Mouse (Mus musculus): Measurements from ENCODE around the gene Cab39.
A peak's percentile ranks its signal among the peaks of the same experiment; 100 is the strongest.
"Not testable (repeated sequence)": the region's sequence is repeated elsewhere in the genome, so short reads cannot be mapped to it uniquely, and the experiment has no call there.

Gene Cab39

GRCm38 (mm10) chr1:85790565-85790964 is 2.7 kb upstream of the Cab39 start:
- DNase-seq (ENCODE audit: low read depth), result no peak

- no peak for DNase-seq (ENCODE audit: low read depth)
Measured at GRCm38 (mm10) chr1:85791476-85791875, 1.8 kb upstream of the Cab39 start.

- peak; percentile 71 for DNase-seq (ENCODE audit: low read depth)
Measured at GRCm38 (mm10) chr1:85794106-85794771, 998 bp downstream of the Cab39 start.

- no peak for DNase-seq (ENCODE audit: low read depth)
Measured at GRCm38 (mm10) chr1:85795196-85795595, 2.0 kb downstream of the Cab39 start.

- DNase-seq (ENCODE audit: low read depth), result no peak
Measured at GRCm38 (mm10) chr1:85799776-85800175, 6.5 kb downstream of the Cab39 start.

GRCm38 (mm10) chr1:85802517-85802916 is 9.3 kb downstream of the Cab39 start:
- no peak for DNase-seq (ENCODE audit: low read depth)

- DNase-seq (ENCODE audit: low read depth), result no peak
Measured at GRCm38 (mm10) chr1:85804551-85804950, 11.3 kb downstream of the Cab39 start.

- no peak for DNase-seq (ENCODE audit: low read depth)
Measured at GRCm38 (mm10) chr1:85809256-85809655, 16.0 kb downstream of the Cab39 start.

GRCm38 (mm10) chr1:85810343-85810742 is 17.1 kb downstream of the Cab39 start:
- no peak for DNase-seq (ENCODE audit: low read depth)

- DNase-seq (ENCODE audit: low read depth), result no peak
Measured at GRCm38 (mm10) chr1:85810787-85811186, 17.5 kb downstream of the Cab39 start.

- DNase-seq (ENCODE audit: low read depth), result not testable (repeated sequence)
Measured at GRCm38 (mm10) chr1:85814213-85814612, 21.0 kb downstream of the Cab39 start.

GRCm38 (mm10) chr1:85818121-85818520 is 24.9 kb downstream of the Cab39 start:
- no peak for DNase-seq (ENCODE audit: low read depth)

- no peak for DNase-seq (ENCODE audit: low read depth)
Measured at GRCm38 (mm10) chr1:85819695-85820094, 26.5 kb downstream of the Cab39 start.

- no peak for DNase-seq (ENCODE audit: low read depth)
Measured at GRCm38 (mm10) chr1:85822239-85822638, 29.0 kb downstream of the Cab39 start.

- DNase-seq (ENCODE audit: low read depth), result no peak
Measured at GRCm38 (mm10) chr1:85824905-85825304, 31.7 kb downstream of the Cab39 start.

GRCm38 (mm10) chr1:85827166-85827565 is 33.9 kb downstream of the Cab39 start:
- DNase-seq (ENCODE audit: low read depth), result no peak

- no peak for DNase-seq (ENCODE audit: low read depth)
Measured at GRCm38 (mm10) chr1:85829016-85829415, 35.8 kb downstream of the Cab39 start.

GRCm38 (mm10) chr1:85838056-85838455 is 44.8 kb downstream of the Cab39 start:
- peak; percentile 59 for DNase-seq (ENCODE audit: low read depth)

GRCm38 (mm10) chr1:85839356-85839755 is 46.1 kb downstream of the Cab39 start:
- DNase-seq (ENCODE audit: low read depth), result no peak

GRCm38 (mm10) chr1:85839790-85840189 is 46.5 kb downstream of the Cab39 start:
- DNase-seq (ENCODE audit: low read depth), result no peak

GRCm38 (mm10) chr1:85840421-85840820 is 47.2 kb downstream of the Cab39 start:
- peak; percentile 30 for DNase-seq (ENCODE audit: low read depth)

- peak; percentile 66 for DNase-seq (ENCODE audit: low read depth)
Measured at GRCm38 (mm10) chr1:85842251-85842650, 49.0 kb downstream of the Cab39 start.

GRCm38 (mm10) chr1:85843291-85843863 is 50.1 kb downstream of the Cab39 start:
- no peak for DNase-seq (ENCODE audit: low read depth)

GRCm38 (mm10) chr1:85844981-85845380 is 51.7 kb downstream of the Cab39 start:
- DNase-seq (ENCODE audit: low read depth), result no peak

All from naive thymus-derived CD4-positive, alpha-beta T cell, adult 2 months (primary cell).